Mouse (Mus musculus): Measurements from ENCODE around the gene Krtap28-13. TPM values are rescaled to one million over a fixed set of nuclear protein-coding genes. Genes with fewer than 3 reads are reported as not detected.

Krtap28-13 gene
- total RNA-seq, 1 experiment from 2014 or later, result not detected

DNA sequence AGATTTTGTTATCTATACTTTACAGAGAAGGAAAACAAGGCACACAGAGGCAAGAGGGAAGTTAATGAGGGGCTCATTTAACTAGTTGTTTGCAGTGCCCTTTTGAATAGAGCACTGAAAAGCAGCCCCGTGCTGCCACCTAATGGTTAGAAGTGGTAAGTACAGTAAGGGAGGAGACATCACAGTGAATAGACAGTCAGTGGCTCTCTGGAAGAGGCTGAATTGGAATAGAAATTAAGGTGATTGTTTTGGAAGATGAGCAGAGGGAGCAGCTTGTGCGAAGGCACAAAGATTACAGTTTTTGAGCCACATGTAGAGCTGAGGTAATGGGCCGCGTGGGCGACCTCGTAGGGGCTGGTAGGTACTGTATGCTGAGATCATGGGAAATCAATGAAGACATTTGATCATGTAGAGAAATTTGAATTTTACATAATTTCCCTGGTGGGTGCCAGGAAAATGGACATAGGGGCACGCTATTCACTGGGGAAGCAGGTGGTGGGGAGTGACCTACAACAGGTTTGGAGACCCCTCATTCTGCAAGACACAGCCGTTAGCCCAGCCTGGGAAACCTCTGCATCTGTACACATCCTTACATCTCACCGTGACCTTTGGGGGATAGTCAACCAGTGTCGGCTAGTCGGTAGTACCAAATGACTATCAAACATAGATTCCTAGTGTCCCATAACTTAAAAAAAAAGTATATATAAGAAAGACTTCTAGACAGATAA is 15.6 kb downstream of the Krtap28-13 start:
- ATAC-seq (ENCODE audit: extremely low read depth, insufficient number of reproducible peaks, low FRiP score, poor library complexity, severe bottlenecking), result peak; percentile 39; the same call in 1 of the 2 replicates

DNA sequence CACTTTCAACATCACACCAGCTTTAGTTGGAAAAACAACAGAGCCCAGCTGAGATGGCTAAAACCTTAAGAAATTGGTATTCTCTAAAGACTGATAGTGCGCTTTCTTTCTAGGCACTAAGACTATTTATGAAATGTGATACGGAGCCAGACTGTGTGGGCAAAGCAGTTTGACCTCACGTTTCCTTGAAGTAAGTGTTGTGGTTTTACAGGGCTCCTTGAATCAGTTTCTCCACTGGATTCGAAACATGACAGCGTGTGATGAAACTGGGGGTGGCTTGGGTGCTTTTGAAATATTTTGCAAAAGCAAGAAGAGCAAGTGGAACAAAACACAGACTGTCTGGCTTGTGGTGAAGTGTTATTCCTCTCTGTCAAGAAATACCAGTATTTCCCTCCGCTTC is 16.3 kb downstream of the Krtap28-13 start:
- ATAC-seq (ENCODE audit: extremely low read depth, insufficient number of reproducible peaks, low FRiP score, poor library complexity, severe bottlenecking), result no peak

- ATAC-seq (ENCODE audit: extremely low read depth, insufficient number of reproducible peaks, low FRiP score, poor library complexity, severe bottlenecking), result no peak
These were observed 24.1 kb downstream of the Krtap28-13 start for GRCm38 (mm10) chr1:83084790-83085189.

DNA sequence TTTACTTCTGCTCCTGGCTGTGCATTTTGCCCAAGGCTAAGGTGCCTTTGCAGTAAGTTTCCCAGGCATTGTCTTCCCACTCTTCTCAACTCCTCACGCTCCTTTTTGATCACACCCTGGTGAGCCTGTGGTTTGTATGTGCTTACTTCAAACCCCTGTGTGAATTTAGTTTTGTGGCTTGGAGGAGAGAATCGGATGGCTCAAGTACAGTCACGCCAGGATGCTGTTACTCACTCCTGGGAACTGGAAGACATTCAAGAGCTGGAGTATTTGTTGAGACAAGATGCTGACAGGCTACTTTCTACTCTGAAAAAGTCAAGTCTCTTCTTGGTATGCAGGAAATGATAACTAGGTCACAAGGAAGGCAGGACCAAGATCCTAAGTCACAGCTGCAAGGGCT is 30.5 kb downstream of the Krtap28-13 start:
- ATAC-seq (ENCODE audit: extremely low read depth, insufficient number of reproducible peaks, low FRiP score, poor library complexity, severe bottlenecking), result no peak

- ATAC-seq (ENCODE audit: extremely low read depth, insufficient number of reproducible peaks, low FRiP score, poor library complexity, severe bottlenecking), result no peak
These were observed 36.2 kb downstream of the Krtap28-13 start for GRCm38 (mm10) chr1:83096935-83097334.

GRCm38 (mm10) chr1:83099160-83099559 is 38.4 kb downstream of the Krtap28-13 start:
- ATAC-seq (ENCODE audit: extremely low read depth, insufficient number of reproducible peaks, low FRiP score, poor library complexity, severe bottlenecking), result no peak

DNA sequence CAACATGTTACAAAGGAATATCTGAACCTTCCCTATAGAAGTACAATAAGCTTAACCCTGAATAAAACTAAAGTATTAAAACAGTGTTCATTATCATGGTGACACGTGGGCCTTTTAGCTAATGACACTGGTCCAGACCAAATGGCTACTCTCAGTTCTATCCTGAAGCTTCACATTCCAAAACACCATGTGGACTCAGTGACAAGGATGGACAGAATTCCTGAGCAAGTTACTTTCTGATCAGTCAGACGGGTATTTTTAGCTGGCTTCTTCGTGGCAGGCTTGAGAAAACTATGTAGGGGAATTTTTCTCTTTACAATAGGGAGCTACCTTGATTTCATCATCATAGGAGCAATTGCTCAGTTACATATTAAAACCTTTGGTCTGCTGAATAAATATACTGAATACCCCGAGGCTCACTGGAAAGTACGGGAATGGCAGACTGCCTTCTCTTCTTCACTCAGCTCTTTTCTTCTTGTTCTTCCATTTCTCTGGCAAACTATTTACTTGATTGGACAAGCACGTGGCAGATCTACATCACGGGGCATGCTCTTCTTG is 38.9 kb downstream of the Krtap28-13 start:
- no peak for ATAC-seq (ENCODE audit: extremely low read depth, insufficient number of reproducible peaks, low FRiP score, poor library complexity, severe bottlenecking)

- ATAC-seq (ENCODE audit: extremely low read depth, insufficient number of reproducible peaks, low FRiP score, poor library complexity, severe bottlenecking), result no peak
These were observed 41.2 kb downstream of the Krtap28-13 start for GRCm38 (mm10) chr1:83101891-83102290.

DNA sequence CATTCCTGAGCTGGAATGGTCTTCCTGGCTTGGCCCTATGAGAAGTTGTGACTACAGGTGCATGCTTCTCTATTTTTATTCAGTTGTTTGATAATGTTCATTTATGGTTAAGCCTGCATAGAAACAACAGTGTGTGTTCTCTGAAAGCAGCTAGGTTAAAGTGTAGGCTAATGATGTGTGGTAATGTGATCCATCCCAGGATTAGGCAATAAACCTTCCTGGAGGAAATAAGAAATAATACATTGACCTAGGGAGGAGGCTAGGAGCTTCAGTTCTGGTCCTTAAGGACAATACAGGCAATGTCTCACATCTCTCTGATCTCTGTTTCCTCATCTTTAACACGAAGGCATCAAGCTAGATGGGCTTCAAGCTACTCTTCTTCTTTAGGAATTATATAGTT is 44.7 kb downstream of the Krtap28-13 start:
- no peak for ATAC-seq (ENCODE audit: extremely low read depth, insufficient number of reproducible peaks, low FRiP score, poor library complexity, severe bottlenecking)

GRCm38 (mm10) chr1:83107410-83107978 is 46.8 kb downstream of the Krtap28-13 start:
- ATAC-seq (ENCODE audit: extremely low read depth, insufficient number of reproducible peaks, low FRiP score, poor library complexity, severe bottlenecking), result no peak

- no peak for ATAC-seq (ENCODE audit: extremely low read depth, insufficient number of reproducible peaks, low FRiP score, poor library complexity, severe bottlenecking)
These were observed 50.3 kb downstream of the Krtap28-13 start for GRCm38 (mm10) chr1:83110992-83111391.

Other genes with a start within 250 kb of the Krtap28-13 start
- gene Agfg1, start 221.4 kb upstream of the Krtap28-13 start, total RNA-seq (2017), result 55.2 and 59.5 TPM in 2 replicates
- not detected in 2 replicates for gene A030005L19Rik, start 147.6 kb upstream of the Krtap28-13 start, total RNA-seq (2017)
- not detected in 2 replicates for gene A030014E15Rik, start 136.0 kb upstream of the Krtap28-13 start, total RNA-seq (2017)
- gene Gm6217, start 129.5 kb upstream of the Krtap28-13 start, total RNA-seq (2017), result not detected in 2 replicates
- gene A030003K21Rik, start 117.5 kb upstream of the Krtap28-13 start, total RNA-seq (2017), result not detected in 2 replicates
- not detected in 2 replicates for gene Gm7544, start 104.9 kb upstream of the Krtap28-13 start, total RNA-seq (2017)
- gene Gm47955, start 100.6 kb upstream of the Krtap28-13 start, total RNA-seq (2017), result not detected in 2 replicates
- gene Gm47959, start 60.4 kb upstream of the Krtap28-13 start, total RNA-seq (2017), result not detected in 2 replicates
- gene Slc19a3, start 22.5 kb upstream of the Krtap28-13 start, total RNA-seq (2017), result not detected in 2 replicates
- gene Krtap28-10, start 18.4 kb upstream of the Krtap28-13 start, total RNA-seq (2017), result not detected in 2 replicates
- not detected in 2 replicates for gene Gm47969, start 16.0 kb upstream of the Krtap28-13 start, total RNA-seq (2017)
- not detected in 2 replicates for gene A030005K14Rik, start 1.6 kb upstream of the Krtap28-13 start, total RNA-seq (2017)
- not detected in 2 replicates for gene Ccl20, start 55.8 kb downstream of the Krtap28-13 start, total RNA-seq (2017)
- not detected in 2 replicates for gene Daw1, start 98.8 kb downstream of the Krtap28-13 start, total RNA-seq (2017)

Measured in neutrophil, adult 5-6 weeks (primary cell).